ENCODE assay signal across 8 mouse cellular contexts in the genomic region with DNA sequence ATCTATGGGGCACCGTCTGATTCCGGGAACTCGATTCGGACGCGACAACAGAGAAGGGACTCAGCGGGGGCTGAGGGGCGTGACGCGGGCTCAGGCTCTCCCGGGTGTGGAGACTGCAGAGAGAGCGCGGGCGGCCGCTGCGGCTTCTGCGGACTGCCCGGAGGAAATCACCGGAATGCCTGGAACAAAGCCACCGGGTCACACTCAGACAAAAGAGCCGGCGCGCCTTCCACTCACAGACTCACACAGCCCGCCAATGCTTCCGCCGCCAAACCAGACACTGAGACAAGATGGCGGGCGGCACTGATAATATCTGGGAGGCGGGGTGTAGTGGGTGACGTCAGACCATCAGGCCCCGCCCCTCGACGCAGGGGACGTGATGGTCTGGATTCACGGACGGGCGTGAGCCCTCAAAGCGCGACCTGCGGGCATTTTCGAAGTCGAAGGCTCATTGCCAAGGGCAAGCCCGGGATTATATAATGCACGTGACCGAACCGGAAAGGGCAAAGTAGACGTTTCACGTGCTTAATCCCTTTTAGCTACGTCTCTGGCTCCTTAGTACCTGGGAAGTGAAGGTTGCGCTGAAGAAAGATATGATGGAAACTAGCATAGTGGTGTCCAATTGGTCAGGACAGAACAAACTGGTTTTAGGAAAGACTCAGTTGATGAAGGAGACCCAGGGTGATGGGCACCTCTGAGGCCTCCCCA. TPM values are rescaled to one million over a fixed set of nuclear protein-coding genes. Genes with fewer than 3 reads are reported as not detected.
A peak's percentile ranks its signal among the peaks of the same experiment; 100 is the strongest.
DNase-seq lines count a peak whose midpoint lies in the region; ATAC-seq and TF ChIP-seq lines count a peak whose summit lies in the region.

Gene Wsb1, minus strand, starts transcription at position 281 of the 708 bp plus-strand sequence.

- peaks cover 17% of the 10 kb centered on the region for H3K4me1 ChIP-seq in bone marrow macrophage, adult 2 months (ENCODE audit: control insufficient read depth, insufficient read depth, low read length)
- H3K4me1 ChIP-seq in embryonic fibroblast, embryonic 13.5 days (ENCODE audit: control insufficient read depth, insufficient read depth, low read length), result no peaks in the 10 kb centered on the region; the same call in 1 of the 2 replicates
- peaks cover 11% of the 10 kb centered on the region for H3K4me1 ChIP-seq in heart, embryonic 10.5 days
- H3K4me1 ChIP-seq in kidney, embryonic 15.5 days, result peaks cover 24% of the 10 kb centered on the region

- DNase-seq in A20 (ENCODE audit: low read depth, low spot score) (peak; percentile 94), liver (peak; percentile 92)
- peak; percentile 95 for DNase-seq in heart, embryonic 10.5 days (ENCODE audit: low spot score)
- DNase-seq in spleen, postnatal 4 days (ENCODE audit: low spot score in 2 of 2), result peak; percentile 93 to 97

- TF ChIP-seq POLR2A in bone marrow macrophage, adult 2 months (IDR thresholded peaks at IDR 0.05; ENCODE audit: borderline replicate concordance, low read depth, low read length), result peak; percentile 92; the same call in 1 of the 2 replicates
- TF ChIP-seq POLR2A in embryonic fibroblast, embryonic 13.5 days (IDR thresholded peaks at IDR 0.05; ENCODE audit: low read depth, low read length), result peak; percentile 100

- H3K27me3 ChIP-seq in heart, embryonic 10.5 days (ENCODE audit: insufficient read depth, poor library complexity, severe bottlenecking), result no peaks in the 10 kb centered on the region
- no peaks in the 10 kb centered on the region for H3K27me3 ChIP-seq in kidney, embryonic 15.5 days

- peak; percentile 93 for ATAC-seq in kidney, embryonic 15.5 days (replicated peaks; ENCODE audit: low FRiP score)
- peak; percentile 94 for ATAC-seq in monocyte, adult 5-6 weeks (replicated peaks; ENCODE audit: insufficient number of reproducible peaks, low FRiP score, low TSS enrichment, poor library complexity, severe bottlenecking)

- H3K27ac ChIP-seq in bone marrow macrophage, adult 2 months (ENCODE audit: insufficient read depth, low read depth, low read length), result peak within 1 kb of the TSS; percentile 84
- H3K27ac ChIP-seq in embryonic fibroblast, embryonic 13.5 days (ENCODE audit: insufficient read depth, low read length), result peak within 1 kb of the TSS; percentile 91
- peak within 1 kb of the TSS; percentile 98 for H3K27ac ChIP-seq in heart, embryonic 10.5 days
- peak within 1 kb of the TSS; percentile 98 for H3K27ac ChIP-seq in kidney, embryonic 15.5 days

- H3K9me3 ChIP-seq in heart, embryonic 10.5 days, result no peaks in the 10 kb centered on the region
- H3K9me3 ChIP-seq in kidney, embryonic 15.5 days (replicated peaks), result no peaks in the 10 kb centered on the region

- 2% methylated on average over 50 of the region's 50 CpGs for WGBS in heart, embryonic 10.5 days
- WGBS in kidney, embryonic 15.5 days, result 2% methylated on average over 50 of the region's 50 CpGs

- H3K9ac ChIP-seq in kidney, embryonic 15.5 days, result peak within 1 kb of the TSS; percentile 94

- no peak for TF ChIP-seq CTCF in bone marrow macrophage, adult 2 months (IDR thresholded peaks at IDR 0.05; ENCODE audit: low read depth, low read length)
- no peak for TF ChIP-seq CTCF in embryonic fibroblast, embryonic 13.5 days (IDR thresholded peaks at IDR 0.05; ENCODE audit: borderline replicate concordance, insufficient read depth, low read length)

- peaks cover 21% of the 10 kb centered on the region for H3K36me3 ChIP-seq in heart, embryonic 10.5 days
- peaks cover 18% of the 10 kb centered on the region for H3K36me3 ChIP-seq in kidney, embryonic 15.5 days

- H3K4me3 ChIP-seq in bone marrow macrophage, adult 2 months (ENCODE audit: insufficient read depth, low read length), result peak within 1 kb of the TSS; percentile 84
- peak within 1 kb of the TSS; percentile 94 for H3K4me3 ChIP-seq in embryonic fibroblast, embryonic 13.5 days (ENCODE audit: insufficient read depth, low read length)
- H3K4me3 ChIP-seq in heart, embryonic 10.5 days, result peak within 1 kb of the TSS; percentile 97
- peak within 1 kb of the TSS; percentile 97 for H3K4me3 ChIP-seq in kidney, embryonic 15.5 days (replicated peaks)

- peak within 1 kb of the TSS; percentile 75 for H3K4me2 ChIP-seq in kidney, embryonic 15.5 days

RNA-seq across cellular contexts. Expression of gene Wsb1, which starts in this region (rescaled TPM):
- 181 and 218 TPM in 2 replicates for polyA plus RNA-seq in bone marrow macrophage, adult 2 months (2012; ENCODE audit: insufficient read depth, insufficient read length, missing spikeins)
- polyA plus RNA-seq in embryonic fibroblast, embryonic 13.5 days (2011; ENCODE audit: insufficient read length, low read depth, missing spikeins), result 227 and 261 TPM in 2 replicates
- 169 and 203 TPM in 2 replicates for polyA plus RNA-seq in heart, embryonic 10.5 days (2016; fragmentation: Nextera tagmentation; extraction: Ambion mirVana)
- 316 and 358 TPM in 2 replicates for polyA plus RNA-seq in kidney, embryonic 15.5 days (2015; fragmentation: Nextera tagmentation; extraction: Ambion mirVana)
- 274 to 316 TPM (median 277 TPM) in 3 replicates for total RNA-seq in monocyte, adult 5-6 weeks (2017)

Comparison
In these comparisons a context has a peak if more than half of its experiments do, and no peak if none do; other contexts are left out.
1. Peak in every context shown above with its lines: DNase-seq, ATAC-seq, H3K4me3 ChIP-seq and H3K27ac ChIP-seq.